Mouse (Mus musculus) thymus, adult 2 months (tissue): ENCODE measurements around the gene Dcaf11.

Experiments
- CTCF ChIP-seq: fragments of 200-500 bp; IDR thresholded peaks from 2 replicates; pipeline ENCODE4 v1.5.1; 2012; ENCODE audit warnings: mild to moderate bottlenecking, control low read depth, low read length, moderate library complexity, borderline replicate concordance; ENCODE audit not compliant: control insufficient read depth, poor library complexity, insufficient read depth; ENCODE audit errors: extremely low read depth
- POLR2A ChIP-seq: fragments of 200-500 bp; IDR thresholded peaks from 2 replicates; pipeline ENCODE4 v1.6.1; 2012; ENCODE audit warnings: mild to moderate bottlenecking, low read length, control low read depth, moderate library complexity; ENCODE audit not compliant: control insufficient read depth, poor library complexity, insufficient read depth; ENCODE audit errors: extremely low read depth

- TF ChIP-seq CTCF (no peak), POLR2A (no peak)
Observed at GRCm38 (mm10) chr14:55555788-55556187, 4.0 kb upstream of the Dcaf11 start.
